Mouse (Mus musculus) lung, embryonic 15.5 days (tissue): ENCODE measurements around the gene Prrx1. TPM values are rescaled to one million over a fixed set of nuclear protein-coding genes. Genes with fewer than 3 reads are reported as not detected.

ENCODE experiments used
- ATAC-seq: fragments of 200-750 bp; cut with Nextera tagmentation; 2 replicates; pipeline ENCODE4 v1.8.0; 2017; ENCODE audit warnings: moderate number of reproducible peaks, borderline replicate concordance; ENCODE audit not compliant: low FRiP score, low TSS enrichment; ENCODE audit errors: extremely low read depth
- H3K27ac ChIP-seq: fragments of 300-500 bp; sonication (generic); 2 replicates; pipeline ENCODE4 v1.5.1; 2015; ENCODE audit warnings: moderate library complexity, mild to moderate bottlenecking, inconsistent platforms
- H3K27me3 ChIP-seq: fragments of 300-500 bp; sonication (generic); 2 replicates; pipeline ENCODE4 v1.6.1; 2015; ENCODE audit warnings: inconsistent platforms
- H3K36me3 ChIP-seq: fragments of 300-500 bp; sonication (generic); 2 replicates; pipeline ENCODE4 v1.6.1; 2015; ENCODE audit warnings: inconsistent platforms
- H3K4me1 ChIP-seq: fragments of 300-500 bp; sonication (generic); 2 replicates; pipeline ENCODE4 v1.6.1; 2015; ENCODE audit warnings: inconsistent platforms
- H3K4me2 ChIP-seq: fragments of 300-500 bp; sonication (generic); 2 replicates; pipeline ENCODE4 v1.6.1; 2015; ENCODE audit warnings: inconsistent platforms, mild to moderate bottlenecking, moderate library complexity
- H3K4me3 ChIP-seq: fragments of 300-500 bp; sonication (generic); 2 replicates; pipeline ENCODE4 v1.5.1; 2015; ENCODE audit warnings: mild to moderate bottlenecking, inconsistent platforms
- H3K9ac ChIP-seq: fragments of 300-500 bp; sonication (generic); 2 replicates; pipeline ENCODE4 v1.6.1; 2015; ENCODE audit warnings: inconsistent platforms
- H3K9me3 ChIP-seq: fragments of 300-500 bp; sonication (generic); 2 replicates; pipeline ENCODE4 v1.6.1; 2016; ENCODE audit warnings: inconsistent platforms
- WGBS: fragments of 180-500 bp; shearing (Covaris S2); methylation state at CpG from one replicate; pipeline ENCODE4 v1.1.7; 2015; 5-methylcytosine and 5-hydroxymethylcytosine counted together
- polyA plus RNA-seq: library from polyadenylated mRNA; unstranded; fragments of >200 nt; fragmentation: Nextera tagmentation; extraction: Ambion mirVana; gene quantifications from 2 replicates; pipeline ENCODE4 v1.2.1, GENCODE M21; 2015

Gene Prrx1
- polyA plus RNA-seq, 1 experiment from 2014 or later = 10.6 TPM

DNA sequence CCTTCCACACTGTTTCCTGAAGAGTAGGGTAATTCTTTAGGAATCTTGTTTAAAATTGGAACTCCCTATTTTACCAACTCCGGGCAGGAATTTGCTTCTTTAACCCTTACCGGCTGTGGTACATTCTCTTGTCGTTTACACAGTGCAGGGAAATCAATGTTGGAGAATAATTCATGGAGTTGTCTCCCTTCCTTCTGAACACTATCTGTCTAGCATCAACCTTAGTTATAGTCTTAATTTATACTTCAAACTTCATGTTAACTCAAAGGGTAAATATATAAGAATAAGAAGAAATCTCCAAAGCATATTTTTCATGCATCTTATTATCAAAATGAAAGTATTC, 25.7 kb upstream of the Prrx1 start:
- ATAC-seq = no peak
- Histone ChIP-seq H3K27ac (no peak overlapping the region), H3K4me3 (no peak overlapping the region), H3K4me2 (no peak overlapping the region), H3K9ac (no peak overlapping the region), H3K27me3 (no peaks in the 10 kb centered on the region), H3K36me3 (no peaks in the 10 kb centered on the region), H3K9me3 (no peaks in the 10 kb centered on the region), H3K4me1 (no peaks in the 10 kb centered on the region)
- 51% methylated on average over 3 of the region's 3 CpGs for WGBS

DNA sequence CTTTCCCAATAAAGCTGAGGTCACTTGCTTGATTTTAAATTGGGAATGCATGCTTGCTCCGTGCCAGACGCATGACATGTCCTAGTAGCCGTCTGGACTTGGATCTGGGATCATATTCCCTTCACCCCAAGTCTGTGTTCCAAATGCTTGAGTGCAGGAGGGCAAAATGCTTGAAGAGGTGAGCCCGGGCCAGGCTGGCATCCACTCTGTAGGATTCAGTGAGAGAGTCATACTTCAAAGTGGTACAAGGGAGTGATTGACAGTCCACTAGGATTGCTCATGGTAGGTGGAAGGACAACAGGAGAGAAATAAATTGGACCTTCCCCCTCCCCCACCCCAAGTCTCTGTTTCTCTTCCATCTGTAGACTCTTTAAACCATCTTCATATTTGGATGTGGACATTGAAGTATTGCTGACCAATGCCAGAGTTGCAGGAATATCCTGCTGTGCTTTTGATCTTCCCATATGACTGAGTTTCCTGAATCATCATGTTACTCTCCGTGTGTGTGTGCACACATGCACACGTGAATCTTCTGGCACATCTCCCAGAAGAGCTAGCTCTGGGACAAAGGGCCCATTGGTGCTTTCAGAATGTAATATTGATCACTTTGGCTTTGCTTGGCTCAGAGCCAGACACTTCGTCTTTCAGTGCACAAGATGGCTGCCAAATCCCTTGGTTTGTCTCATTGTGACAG, 25.2 kb upstream of the Prrx1 start:
- Histone ChIP-seq H3K4me1 (no peaks in the 10 kb centered on the region), H3K36me3 (no peaks in the 10 kb centered on the region), H3K9ac (no peak overlapping the region), H3K4me3 (no peak overlapping the region), H3K4me2 (no peak overlapping the region), H3K9me3 (no peaks in the 10 kb centered on the region), H3K27me3 (no peaks in the 10 kb centered on the region), H3K27ac (no peak overlapping the region)
- WGBS = 60% methylated on average over 7 of the region's 7 CpGs
- ATAC-seq = no peak

DNA sequence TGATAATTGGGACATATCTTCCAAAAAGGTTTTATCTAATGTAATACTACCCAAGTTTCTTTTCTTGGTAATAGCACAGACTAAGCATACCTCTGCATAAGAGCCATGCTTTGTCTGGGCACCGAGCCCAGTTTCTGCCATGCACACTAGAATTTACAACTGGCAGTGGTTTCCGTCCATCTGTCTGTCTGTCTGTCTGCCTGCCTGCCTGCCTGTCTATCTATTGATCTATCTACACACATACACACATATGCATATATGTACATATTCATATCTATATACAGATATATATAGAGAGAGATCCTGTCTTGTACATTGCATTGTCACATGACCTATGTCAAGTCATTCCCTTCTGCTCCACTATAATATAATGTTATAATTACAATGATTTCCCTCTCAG, 24.3 kb upstream of the Prrx1 start:
- H3K4me3 ChIP-seq = no peak overlapping the region
- no peaks in the 10 kb centered on the region for H3K4me1 ChIP-seq
- no peaks in the 10 kb centered on the region for H3K27me3 ChIP-seq
- H3K4me2 ChIP-seq = no peak overlapping the region
- 79% methylated on average over 2 of the region's 2 CpGs for WGBS
- ATAC-seq = no peak
- no peaks in the 10 kb centered on the region for H3K36me3 ChIP-seq
- no peak overlapping the region for H3K9ac ChIP-seq
- no peaks in the 10 kb centered on the region for H3K9me3 ChIP-seq
- no peak overlapping the region for H3K27ac ChIP-seq

DNA sequence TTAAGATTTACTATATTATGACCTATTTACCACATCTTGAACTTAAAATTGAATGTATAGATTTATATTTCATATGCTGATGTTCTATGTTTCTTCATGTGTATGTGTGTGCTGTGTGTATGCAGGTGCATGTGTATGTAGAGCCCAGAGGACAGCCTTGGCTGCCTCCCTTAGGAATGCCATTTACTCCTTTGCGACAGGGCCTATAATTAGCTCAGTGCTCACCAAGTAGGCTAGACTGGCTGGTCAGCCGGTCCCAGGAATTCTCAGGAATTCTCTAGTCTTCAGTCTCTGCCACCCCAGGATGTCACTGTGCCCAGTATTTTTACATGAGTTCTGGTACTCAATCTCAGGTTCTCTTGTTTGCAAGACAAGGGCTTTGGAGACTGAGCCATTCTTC, 13.8 kb upstream of the Prrx1 start:
- 60% methylated on average over 2 of the region's 2 CpGs for WGBS
- no peak overlapping the region for H3K4me2 ChIP-seq
- no peak overlapping the region for H3K9ac ChIP-seq
- no peaks in the 10 kb centered on the region for H3K36me3 ChIP-seq
- no peak overlapping the region for H3K4me3 ChIP-seq
- H3K27me3 ChIP-seq = no peaks in the 10 kb centered on the region
- no peak for ATAC-seq
- H3K27ac ChIP-seq = no peak overlapping the region
- H3K4me1 ChIP-seq = no peaks in the 10 kb centered on the region
- no peaks in the 10 kb centered on the region for H3K9me3 ChIP-seq

DNA sequence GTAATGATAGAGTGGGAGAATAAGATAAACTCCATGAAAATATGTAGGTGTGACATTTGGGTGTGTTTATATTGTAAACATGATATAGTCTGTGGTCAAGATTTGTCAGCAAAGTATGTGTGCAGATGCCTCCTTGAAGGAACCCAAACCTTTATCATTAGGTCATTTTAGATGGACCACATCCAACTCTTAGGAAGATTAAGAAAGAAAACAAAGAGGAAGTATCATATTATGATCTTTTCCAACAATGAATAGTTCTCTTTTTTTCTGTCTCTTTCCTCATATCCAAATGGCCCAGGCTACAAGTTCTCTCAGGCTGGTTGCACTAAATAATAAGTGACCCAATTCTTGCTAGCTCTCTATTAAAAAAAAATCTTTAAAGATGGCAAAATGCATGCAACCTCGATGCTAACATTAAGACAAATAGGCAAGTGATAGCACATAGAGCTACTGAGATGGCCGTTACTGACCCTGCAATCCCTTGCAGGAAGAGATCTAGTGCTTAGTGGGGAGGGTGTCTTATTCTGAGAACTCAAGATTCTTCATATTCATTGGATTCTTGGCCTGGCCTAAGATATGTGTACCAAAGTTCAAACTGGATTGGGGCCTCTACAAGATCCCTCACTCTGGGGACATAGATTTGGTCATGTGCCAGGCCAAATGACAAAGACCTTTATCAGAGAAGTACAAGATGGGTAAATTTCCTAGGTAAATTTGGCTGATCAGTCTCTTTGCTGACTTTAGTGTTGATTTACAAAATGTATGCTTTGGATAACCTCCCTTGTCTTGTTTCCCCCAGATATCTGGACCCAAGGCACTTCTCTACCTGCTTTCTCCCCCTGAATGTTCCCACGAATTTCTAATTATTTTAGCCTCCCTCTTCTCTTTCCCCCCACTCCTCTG, 6.4 kb upstream of the Prrx1 start:
- peaks cover 24% of the 10 kb centered on the region for H3K27me3 ChIP-seq
- H3K4me2 ChIP-seq = no peak overlapping the region
- no peak overlapping the region for H3K27ac ChIP-seq
- no peaks in the 10 kb centered on the region for H3K9me3 ChIP-seq
- H3K4me1 ChIP-seq = 0 out of 2 replicates have a peak, but pooled peaks cover 3% of the 10 kb centered on the region
- no peak for ATAC-seq
- H3K9ac ChIP-seq = no peak overlapping the region
- no peak overlapping the region for H3K4me3 ChIP-seq
- H3K36me3 ChIP-seq = no peaks in the 10 kb centered on the region
- WGBS = 52% methylated on average over 3 of the region's 3 CpGs

DNA sequence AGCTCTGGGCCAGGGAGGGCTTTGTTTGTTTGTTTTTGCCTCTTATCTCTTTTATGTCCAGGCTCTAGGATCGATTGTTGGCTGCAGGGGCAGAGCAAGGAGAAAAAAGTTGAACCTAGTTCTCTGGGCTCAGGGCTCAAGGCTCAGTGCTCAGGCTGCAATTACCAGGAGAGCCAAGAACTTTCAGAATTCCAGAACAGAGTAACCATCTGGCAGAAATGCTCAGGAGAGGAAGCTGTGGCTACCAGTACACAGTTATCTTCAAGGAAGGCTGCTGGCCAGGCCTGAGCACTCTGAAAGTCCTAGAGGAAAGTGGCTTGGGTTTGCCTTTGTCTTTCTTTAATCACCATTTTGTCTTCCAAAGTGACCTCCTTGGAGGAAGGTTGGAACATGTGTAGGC, 3.4 kb upstream of the Prrx1 start:
- peaks cover 27% of the 10 kb centered on the region for H3K4me1 ChIP-seq
- H3K27ac ChIP-seq = no peak overlapping the region
- ATAC-seq = no peak
- H3K9me3 ChIP-seq = no peaks in the 10 kb centered on the region
- H3K36me3 ChIP-seq = no peaks in the 10 kb centered on the region
- H3K4me2 ChIP-seq = no peak overlapping the region
- H3K27me3 ChIP-seq = peaks cover 50% of the 10 kb centered on the region
- H3K9ac ChIP-seq = no peak overlapping the region
- no peak overlapping the region for H3K4me3 ChIP-seq
- WGBS = 4% methylated on average over 1 of the region's 1 CpGs

DNA sequence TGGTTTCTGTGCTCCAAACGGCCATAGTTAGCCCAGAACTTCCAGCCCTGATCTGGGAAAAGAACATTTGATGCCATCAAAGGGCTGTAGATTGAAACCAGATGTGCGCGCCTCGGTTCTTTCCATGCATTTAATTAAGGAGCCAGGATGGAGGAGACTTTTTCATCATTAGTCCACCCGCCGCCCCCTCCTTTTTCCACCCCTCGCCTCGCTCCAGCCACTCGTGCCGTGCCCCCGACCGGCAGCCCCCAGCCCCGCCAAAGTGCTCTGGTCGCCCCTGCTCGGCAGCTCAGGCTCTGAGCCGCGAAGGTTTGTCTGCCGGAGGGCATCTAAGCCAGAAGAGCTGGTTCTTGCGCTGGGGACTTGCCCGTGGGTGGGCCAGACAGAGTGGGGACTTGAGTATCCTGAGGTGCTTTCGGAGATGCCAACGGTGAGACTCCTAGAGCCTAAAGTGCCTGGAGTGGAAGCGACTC, 1.4 kb upstream of the Prrx1 start:
- Histone ChIP-seq H3K9me3 (no peaks in the 10 kb centered on the region), H3K4me3 (peak overlapping the region; percentile 57), H3K4me2 (peak overlapping the region; percentile 93), H3K27me3 (peaks cover 71% of the 10 kb centered on the region), H3K27ac (no peak overlapping the region), H3K36me3 (no peaks in the 10 kb centered on the region), H3K4me1 (peaks cover 29% of the 10 kb centered on the region), H3K9ac (0 out of 2 replicates have a peak overlapping the region, but pooled peaks have one; percentile 11)
- 4% methylated on average over 23 of the region's 23 CpGs for WGBS
- ATAC-seq = no peak

DNA sequence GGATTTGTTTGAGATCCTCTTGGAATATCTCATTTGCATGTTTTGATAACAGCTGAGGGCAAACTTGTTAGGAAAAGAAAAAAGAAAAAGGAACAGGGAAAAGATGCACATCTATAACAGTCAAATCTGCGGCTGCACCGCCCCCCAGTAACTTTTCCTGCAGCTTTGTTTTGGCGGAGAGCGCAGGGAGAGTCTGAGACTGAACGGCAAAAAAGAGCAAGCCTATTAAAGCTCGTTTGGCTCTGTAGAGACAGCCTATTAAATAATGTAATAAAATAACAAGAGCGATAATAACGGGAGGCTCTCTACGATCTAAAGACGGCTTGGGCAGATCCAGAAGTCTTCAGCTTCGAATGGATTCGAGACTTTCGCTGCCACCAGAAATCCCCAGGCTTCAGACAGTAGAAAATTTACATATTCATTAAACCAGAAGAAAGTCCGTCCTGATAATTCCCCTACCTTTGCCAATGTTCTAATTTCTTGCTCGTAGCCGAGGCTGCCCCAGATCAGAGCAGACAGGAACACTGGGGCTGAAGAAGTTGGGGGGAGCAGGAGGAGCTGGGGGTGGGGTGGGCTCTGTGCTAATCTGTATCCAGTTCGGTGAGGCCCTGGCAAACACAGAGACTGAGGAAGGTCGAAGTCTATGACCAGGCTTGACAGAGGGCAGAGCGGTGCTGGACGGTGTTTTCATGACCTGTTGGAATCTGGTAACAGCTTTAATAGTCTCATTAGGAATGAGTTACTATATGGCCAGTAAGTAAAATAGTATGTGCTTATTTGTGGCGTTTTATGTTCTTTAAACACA, 613 bp upstream of the Prrx1 start:
- peak; percentile 44; the same call in 1 of the 2 replicates for ATAC-seq
- 1% methylated on average over 21 of the region's 21 CpGs for WGBS
- no peaks in the 10 kb centered on the region for H3K36me3 ChIP-seq

DNA sequence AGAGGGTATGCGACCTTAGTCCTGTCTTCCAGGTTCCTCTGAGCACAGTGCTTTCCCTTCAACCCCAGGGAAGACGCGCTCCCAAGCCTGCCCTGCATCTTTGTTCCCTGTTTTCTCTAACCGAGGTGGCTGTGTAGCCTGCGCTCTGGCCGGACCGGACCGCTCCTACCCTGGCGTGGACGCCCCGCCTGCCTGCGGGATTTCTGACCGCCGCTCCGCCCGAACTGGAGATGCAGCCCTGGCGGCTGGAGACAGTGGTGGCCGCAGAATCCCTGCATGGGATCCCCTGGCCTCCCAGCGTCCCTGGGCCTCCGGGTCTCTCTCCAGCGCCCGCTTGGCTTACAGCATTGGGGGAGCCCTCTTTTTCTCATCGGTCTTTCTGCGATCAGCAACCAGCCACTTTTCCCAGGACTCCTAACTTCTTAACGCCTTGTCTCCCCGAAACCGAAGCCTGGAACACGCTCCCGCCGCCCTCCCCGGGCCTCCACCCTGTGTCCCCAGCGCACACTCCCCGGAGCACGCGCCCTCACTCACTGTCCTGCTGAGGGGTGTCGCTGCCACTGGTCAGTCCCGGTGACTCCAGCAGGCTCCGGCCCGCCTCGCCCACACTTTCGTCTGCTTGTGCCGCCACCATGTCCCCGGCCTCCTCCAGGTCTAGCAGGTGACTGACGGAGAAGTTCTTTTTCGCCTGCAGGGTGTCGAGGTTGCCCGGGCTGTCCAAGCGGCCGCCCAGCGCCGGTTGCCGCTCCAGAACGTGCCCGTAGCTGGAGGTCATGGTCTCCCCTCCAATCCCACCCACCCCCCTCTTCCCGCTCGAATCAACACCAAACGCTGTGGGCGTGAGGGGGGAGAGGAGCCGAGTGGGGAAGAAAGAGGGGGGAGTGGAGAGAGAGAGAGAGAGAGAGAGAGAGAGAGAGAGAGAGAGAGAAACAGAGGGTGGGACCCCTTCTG, 1.4 kb downstream of the Prrx1 start:
- H3K27me3 ChIP-seq = peaks cover 91% of the 10 kb centered on the region
- peak overlapping the region; percentile 93 for H3K4me2 ChIP-seq
- 2% methylated on average over 57 of the region's 59 CpGs for WGBS
- peak overlapping the region; percentile 2; the same call in 1 of the 2 replicates for H3K27ac ChIP-seq
- peak overlapping the region; percentile 57 for H3K4me3 ChIP-seq
- peak; percentile 55 for ATAC-seq
- peaks cover 34% of the 10 kb centered on the region for H3K4me1 ChIP-seq
- H3K9ac ChIP-seq = peak overlapping the region; percentile 41
- H3K36me3 ChIP-seq = no peaks in the 10 kb centered on the region
- H3K9me3 ChIP-seq = no peaks in the 10 kb centered on the region

More for the DNA sequence above, 613 bp upstream of the Prrx1 start:
- Histone ChIP-seq H3K27me3 (peaks cover 78% of the 10 kb centered on the region), H3K4me1 (peaks cover 29% of the 10 kb centered on the region), H3K4me3 (peak overlapping the region; percentile 57), H3K9me3 (no peaks in the 10 kb centered on the region), H3K4me2 (peak overlapping the region; percentile 93), H3K9ac (0 out of 2 replicates have a peak overlapping the region, but pooled peaks have one; percentile 15), H3K27ac (peak overlapping the region; percentile 78)

DNA sequence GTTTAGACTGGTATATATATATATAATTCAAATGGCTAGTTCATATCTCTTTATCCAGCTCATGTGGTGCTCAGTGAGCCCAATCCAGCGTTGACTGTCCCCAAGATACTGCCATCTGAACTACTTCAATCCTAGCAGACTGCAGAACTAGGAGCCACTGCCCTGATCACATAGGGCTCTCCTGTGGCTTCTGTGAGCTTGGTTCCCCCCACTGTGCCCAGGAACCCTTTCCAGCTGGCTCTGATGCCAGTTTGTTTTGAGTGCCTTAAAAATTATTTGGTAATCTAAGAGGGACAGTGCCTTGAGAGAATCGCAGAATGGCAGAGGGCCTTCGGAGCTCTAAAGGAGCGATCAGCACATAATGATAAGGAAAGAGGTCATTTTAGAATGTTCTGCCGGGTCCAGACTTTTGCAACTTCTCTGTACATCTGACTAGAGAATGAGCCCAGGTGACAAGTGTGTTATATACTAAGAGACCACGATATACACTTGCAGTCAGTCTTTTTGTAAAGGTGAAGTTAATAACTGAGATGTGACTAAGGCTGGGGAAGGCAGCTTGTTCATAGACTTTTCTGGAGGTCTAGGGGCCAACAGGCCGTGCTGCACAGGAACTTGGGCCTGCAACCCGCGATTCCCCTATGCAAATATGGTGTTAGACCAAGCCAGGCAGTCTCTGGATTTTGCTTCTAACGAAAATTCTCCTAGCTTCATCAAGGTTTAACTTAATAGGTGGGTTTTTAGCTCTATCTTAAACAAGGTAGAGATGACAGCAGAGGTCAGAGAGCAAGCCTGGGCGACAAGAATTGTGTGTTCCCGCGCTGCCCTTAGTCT, 2.3 kb downstream of the Prrx1 start:
- H3K36me3 ChIP-seq = no peaks in the 10 kb centered on the region
- WGBS = 30% methylated on average over 13 of the region's 13 CpGs

More for the DNA sequence above, 2.3 kb downstream of the Prrx1 start:
- Histone ChIP-seq H3K4me1 (peaks cover 34% of the 10 kb centered on the region), H3K4me3 (peak overlapping the region; percentile 57), H3K4me2 (peak overlapping the region; percentile 93), H3K9ac (peak overlapping the region; percentile 41), H3K27me3 (peaks cover 90% of the 10 kb centered on the region), H3K27ac (0 out of 2 replicates have a peak overlapping the region, but pooled peaks have one; percentile 2), H3K9me3 (no peaks in the 10 kb centered on the region)
- ATAC-seq = no peak
